Mouse (Mus musculus) forebrain, embryonic 10.5 days (tissue): ENCODE data around the gene Katnal1. TPM values are rescaled to one million over a fixed set of nuclear protein-coding genes. Genes with fewer than 3 reads are reported as not detected.

Source experiments
- DNase-seq: peaks from one replicate; pipeline ENCODE4 v3.0.0-alpha.2; 2017; ENCODE audit warnings: low spot score; ENCODE audit errors: extremely low spot score
- H3K27ac ChIP-seq: fragments of 300-500 bp; sonication (generic); 2 replicates; pipeline ENCODE4 v1.5.1; 2016; ENCODE audit warnings: mild to moderate bottlenecking
- H3K27me3 ChIP-seq: fragments of 300-500 bp; sonication (generic); 2 replicates; pipeline ENCODE4 v1.6.1; 2016; ENCODE audit warnings: mild to moderate bottlenecking; ENCODE audit not compliant: poor library complexity, severe bottlenecking
- H3K36me3 ChIP-seq: fragments of 300-500 bp; sonication (generic); replicated peaks from 2 replicates; pipeline ENCODE4 v1.6.1; 2016; ENCODE audit warnings: mild to moderate bottlenecking, moderate library complexity
- H3K4me1 ChIP-seq: fragments of 300-500 bp; sonication (generic); 2 replicates; pipeline ENCODE4 v1.6.1; 2016
- H3K4me3 ChIP-seq: fragments of 300-500 bp; sonication (generic); 2 replicates; pipeline ENCODE4 v1.5.1; 2016; ENCODE audit warnings: mild to moderate bottlenecking, moderate library complexity
- H3K9me3 ChIP-seq: fragments of 300-500 bp; sonication (generic); 2 replicates; pipeline ENCODE4 v1.6.1; 2016; ENCODE audit warnings: mild to moderate bottlenecking, moderate library complexity
- WGBS: fragments of 180-500 bp; shearing (Covaris S2); methylation state at CpG from one replicate; pipeline ENCODE4 v1.1.7; 2016; 5-methylcytosine and 5-hydroxymethylcytosine counted together
- polyA plus RNA-seq: library from polyadenylated mRNA; unstranded; fragments of >200 nt; fragmentation: Nextera tagmentation; extraction: Ambion mirVana; gene quantifications from 2 replicates; pipeline ENCODE4 v1.2.1, GENCODE M21; 2016

The Katnal1 gene
- polyA plus RNA-seq, 1 experiment from 2014 or later: 22.9 TPM

- Histone ChIP-seq H3K9me3 (no peaks in the 10 kb centered on the region), H3K27ac (no peak overlapping the region), H3K27me3 (no peaks in the 10 kb centered on the region), H3K4me1 (peaks cover 31% of the 10 kb centered on the region), H3K36me3 (peaks cover 77% of the 10 kb centered on the region), H3K4me3 (no peak overlapping the region)
- no peak for DNase-seq
- 90% methylated on average over 4 of the region's 4 CpGs for WGBS
These were observed 19.1 kb downstream of the Katnal1 start for GRCm38 (mm10) chr5:148910066-148910465.

DNA sequence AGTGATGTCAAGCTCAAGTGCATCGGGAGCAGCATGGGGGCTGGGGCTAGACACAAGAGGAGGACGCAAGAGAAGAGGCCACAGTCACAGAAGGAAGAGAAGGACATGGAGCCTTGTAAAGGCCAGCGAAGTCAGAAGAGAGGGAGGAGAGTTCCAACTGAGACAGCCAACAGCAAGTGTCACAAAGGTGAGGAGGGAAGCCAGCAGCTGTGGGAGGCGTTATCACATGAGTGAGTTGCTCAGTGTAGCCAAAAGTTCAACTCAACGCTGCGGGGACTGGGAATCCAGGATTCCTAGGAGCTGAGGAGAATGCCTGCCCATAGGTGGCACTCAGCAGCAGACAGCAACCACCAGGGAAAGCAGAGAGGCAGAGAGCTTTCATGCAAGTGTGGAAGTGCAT lies 19.7 kb downstream of the Katnal1 start:
- 38% methylated on average over 6 of the region's 6 CpGs for WGBS
- peaks cover 31% of the 10 kb centered on the region for H3K4me1 ChIP-seq
- H3K27me3 ChIP-seq: no peaks in the 10 kb centered on the region
- H3K27ac ChIP-seq: peak overlapping the region; percentile 31
- H3K9me3 ChIP-seq: no peaks in the 10 kb centered on the region
- peaks cover 74% of the 10 kb centered on the region for H3K36me3 ChIP-seq
- no peak overlapping the region for H3K4me3 ChIP-seq
- DNase-seq: no peak

- Histone ChIP-seq H3K9me3 (no peaks in the 10 kb centered on the region), H3K27ac (peak overlapping the region; percentile 31), H3K36me3 (peaks cover 74% of the 10 kb centered on the region)
These were observed 20.1 kb downstream of the Katnal1 start for GRCm38 (mm10) chr5:148909057-148909395.

GRCm38 (mm10) chr5:148908191-148909056 lies 20.7 kb downstream of the Katnal1 start:
- Histone ChIP-seq H3K36me3 (peaks cover 75% of the 10 kb centered on the region), H3K4me3 (no peak overlapping the region), H3K9me3 (no peaks in the 10 kb centered on the region), H3K27ac (peak overlapping the region; percentile 31), H3K4me1 (peaks cover 31% of the 10 kb centered on the region), H3K27me3 (no peaks in the 10 kb centered on the region)
- DNase-seq: no peak
- 80% methylated on average over 17 of the region's 17 CpGs for WGBS

More at GRCm38 (mm10) chr5:148909057-148909395, 20.1 kb downstream of the Katnal1 start:
- 38% methylated on average over 7 of the region's 7 CpGs for WGBS
- DNase-seq: no peak
- Histone ChIP-seq H3K4me3 (no peak overlapping the region), H3K4me1 (peaks cover 31% of the 10 kb centered on the region), H3K27me3 (no peaks in the 10 kb centered on the region)

DNA sequence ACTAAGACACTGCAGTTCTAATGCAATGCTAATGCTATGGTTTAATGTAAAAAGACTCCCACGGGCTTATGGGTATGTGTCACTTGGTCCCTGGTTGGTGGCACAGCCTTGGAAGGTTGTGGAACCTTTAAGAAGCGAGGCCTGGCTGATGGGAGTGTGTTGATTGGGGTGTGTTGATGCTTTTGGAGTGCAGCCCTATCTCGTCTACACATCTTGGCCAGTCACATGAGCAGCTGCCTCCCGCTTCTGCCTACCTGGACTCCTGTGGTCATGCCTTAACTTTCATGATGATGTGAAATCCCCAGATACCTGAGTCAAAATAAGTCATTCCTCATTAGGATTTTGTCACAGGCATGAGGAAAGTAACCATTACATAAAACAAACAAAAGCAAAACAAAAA lies 22.8 kb downstream of the Katnal1 start:
- 89% methylated on average over 4 of the region's 4 CpGs for WGBS
- Histone ChIP-seq H3K27me3 (no peaks in the 10 kb centered on the region), H3K36me3 (peaks cover 67% of the 10 kb centered on the region)

GRCm38 (mm10) chr5:148904846-148905245 lies 24.3 kb downstream of the Katnal1 start:
- Histone ChIP-seq H3K27me3 (no peaks in the 10 kb centered on the region), H3K4me1 (peaks cover 27% of the 10 kb centered on the region), H3K36me3 (peaks cover 61% of the 10 kb centered on the region), H3K4me3 (no peak overlapping the region), H3K27ac (no peak overlapping the region), H3K9me3 (no peaks in the 10 kb centered on the region)
- no peak for DNase-seq
- WGBS: 83% methylated on average over 6 of the region's 6 CpGs

More for the DNA sequence above, 22.8 kb downstream of the Katnal1 start:
- no peak overlapping the region for H3K4me3 ChIP-seq
- H3K27ac ChIP-seq: no peak overlapping the region
- peaks cover 27% of the 10 kb centered on the region for H3K4me1 ChIP-seq
- no peaks in the 10 kb centered on the region for H3K9me3 ChIP-seq
- DNase-seq: no peak

GRCm38 (mm10) chr5:148899361-148899760 lies 29.8 kb downstream of the Katnal1 start:
- Histone ChIP-seq H3K27ac (no peak overlapping the region), H3K27me3 (no peaks in the 10 kb centered on the region), H3K4me1 (peaks cover 17% of the 10 kb centered on the region), H3K36me3 (peaks cover 29% of the 10 kb centered on the region), H3K9me3 (no peaks in the 10 kb centered on the region), H3K4me3 (no peak overlapping the region)
- WGBS: 93% methylated on average over 7 of the region's 7 CpGs
- no peak for DNase-seq

DNA sequence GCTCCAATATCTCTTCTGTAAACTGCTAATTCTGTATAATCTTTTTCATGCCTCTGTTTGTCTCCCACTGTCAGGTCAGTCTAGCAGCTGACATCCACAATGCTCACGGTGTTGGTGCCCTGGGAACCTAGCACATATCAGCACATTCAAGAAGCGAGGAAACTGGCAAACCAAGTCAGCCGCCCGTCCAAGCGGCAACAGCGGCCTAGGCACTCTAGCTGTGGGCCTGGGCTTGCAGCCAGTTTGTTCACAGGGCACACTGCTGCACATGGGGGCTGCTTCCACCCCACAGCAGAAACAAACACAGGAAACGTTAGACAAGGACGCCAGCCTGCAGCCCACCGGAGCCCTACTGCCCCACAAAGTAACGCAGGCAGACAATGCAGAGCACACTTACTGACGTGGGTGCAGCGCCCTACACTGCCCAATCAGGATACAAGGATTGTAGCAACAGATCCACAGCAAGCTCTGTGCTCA lies 31.1 kb downstream of the Katnal1 start:
- Histone ChIP-seq H3K27me3 (no peaks in the 10 kb centered on the region), H3K27ac (no peak overlapping the region), H3K36me3 (peaks cover 27% of the 10 kb centered on the region), H3K9me3 (no peaks in the 10 kb centered on the region), H3K4me3 (no peak overlapping the region), H3K4me1 (peaks cover 17% of the 10 kb centered on the region)
- 86% methylated on average over 12 of the region's 12 CpGs for WGBS
- no peak for DNase-seq

GRCm38 (mm10) chr5:148897069-148897702 lies 31.9 kb downstream of the Katnal1 start:
- Histone ChIP-seq H3K4me1 (peaks cover 17% of the 10 kb centered on the region), H3K4me3 (no peak overlapping the region), H3K9me3 (no peaks in the 10 kb centered on the region), H3K36me3 (peaks cover 31% of the 10 kb centered on the region), H3K27me3 (no peaks in the 10 kb centered on the region), H3K27ac (no peak overlapping the region)
- 89% methylated on average over 14 of the region's 14 CpGs for WGBS
- no peak for DNase-seq

GRCm38 (mm10) chr5:148896515-148896914 lies 32.6 kb downstream of the Katnal1 start:
- Histone ChIP-seq H3K4me1 (peaks cover 17% of the 10 kb centered on the region), H3K27ac (0 out of 2 replicates have a peak overlapping the region, but pooled peaks have one; percentile 1), H3K27me3 (no peaks in the 10 kb centered on the region), H3K36me3 (peaks cover 33% of the 10 kb centered on the region), H3K9me3 (no peaks in the 10 kb centered on the region), H3K4me3 (no peak overlapping the region)
- 94% methylated on average over 10 of the region's 10 CpGs for WGBS
- no peak for DNase-seq

DNA sequence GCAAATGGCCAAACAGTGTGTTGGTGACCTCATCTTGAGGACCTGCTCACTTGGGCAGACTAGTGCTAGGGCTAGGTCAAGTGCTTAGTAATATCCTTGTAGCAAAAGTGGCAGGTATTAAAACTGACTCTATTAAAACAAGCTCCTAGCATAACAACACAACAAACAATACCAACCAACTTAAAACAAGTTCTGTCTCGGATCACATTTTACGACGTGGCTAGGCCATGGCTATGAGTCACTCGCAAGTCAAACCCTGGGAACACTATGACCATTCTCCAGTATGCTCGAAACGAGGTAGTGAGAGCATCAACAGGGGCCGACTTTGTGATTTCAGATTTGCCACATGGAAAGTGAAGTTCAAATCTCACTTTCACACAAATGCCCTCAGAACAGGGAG lies 33.3 kb downstream of the Katnal1 start:
- Histone ChIP-seq H3K9me3 (no peaks in the 10 kb centered on the region), H3K27me3 (no peaks in the 10 kb centered on the region), H3K36me3 (peaks cover 40% of the 10 kb centered on the region), H3K4me1 (peaks cover 17% of the 10 kb centered on the region), H3K27ac (peak overlapping the region; percentile 72), H3K4me3 (no peak overlapping the region)
- WGBS: 94% methylated on average over 7 of the region's 7 CpGs
- no peak for DNase-seq

DNA sequence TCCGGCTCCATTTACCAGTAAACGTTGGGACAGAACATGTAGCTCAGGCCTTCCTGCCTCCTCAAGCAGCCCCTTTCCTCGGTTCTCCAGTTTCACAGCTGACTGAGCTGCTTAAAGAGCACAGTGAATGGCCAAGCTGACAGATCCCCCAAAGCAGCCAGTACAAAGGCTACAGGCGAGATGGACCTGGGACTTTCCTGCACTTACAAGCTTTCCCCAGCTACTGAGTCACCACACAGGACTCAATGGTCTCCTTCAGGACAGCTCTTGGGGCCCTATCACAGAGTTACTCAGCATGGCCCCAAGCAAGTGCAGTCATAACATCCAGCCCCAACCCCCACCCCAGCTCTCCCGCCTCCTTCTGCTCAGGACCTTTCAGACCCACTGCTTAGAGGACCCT lies 34.1 kb downstream of the Katnal1 start:
- Histone ChIP-seq H3K4me3 (no peak overlapping the region), H3K27me3 (no peaks in the 10 kb centered on the region), H3K36me3 (peaks cover 48% of the 10 kb centered on the region), H3K4me1 (peaks cover 17% of the 10 kb centered on the region), H3K27ac (peak overlapping the region; percentile 72), H3K9me3 (peaks cover 4% of the 10 kb centered on the region; the same call in 1 of the 2 replicates)
- 41% methylated on average over 5 of the region's 5 CpGs for WGBS
- no peak for DNase-seq

DNA sequence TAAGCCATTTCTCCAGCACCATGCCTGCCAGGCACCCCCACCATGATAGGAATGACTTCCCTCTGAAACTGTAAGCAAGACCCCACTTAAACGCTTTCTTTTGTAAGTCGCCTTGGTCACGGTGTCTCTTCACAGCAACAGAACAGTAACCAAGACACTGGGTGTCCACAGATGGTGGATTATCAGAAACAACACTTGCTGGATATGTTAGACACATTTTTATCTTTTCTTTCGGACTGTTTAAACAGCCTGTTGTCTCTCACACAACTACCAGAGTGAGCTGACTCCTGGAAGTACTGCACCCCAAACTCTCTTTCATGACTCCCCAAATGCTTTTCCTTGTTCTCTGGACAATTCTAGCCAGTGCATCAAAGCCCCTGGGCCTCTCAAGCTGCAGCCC lies 38.9 kb downstream of the Katnal1 start:
- WGBS: 97% methylated on average over 4 of the region's 4 CpGs
- DNase-seq: no peak
- no peak overlapping the region for H3K27ac ChIP-seq
- no peaks in the 10 kb centered on the region for H3K27me3 ChIP-seq
- peaks cover 7% of the 10 kb centered on the region; the same call in 1 of the 2 replicates for H3K9me3 ChIP-seq
- H3K4me3 ChIP-seq: no peak overlapping the region
- peaks cover 75% of the 10 kb centered on the region for H3K36me3 ChIP-seq
- H3K4me1 ChIP-seq: peaks cover 19% of the 10 kb centered on the region
